Mouse (Mus musculus) cerebellum, adult 2 months (tissue): ENCODE data around the gene Cdh24.

Experiments
- CTCF ChIP-seq: fragments of 200-500 bp; IDR thresholded peaks from 2 replicates; pipeline ENCODE4 v1.5.1; 2011; ENCODE audit warnings: low read depth, mild to moderate bottlenecking, control low read depth, low read length, moderate library complexity, borderline replicate concordance; ENCODE audit not compliant: insufficient read depth
- POLR2A ChIP-seq: fragments of 200-500 bp; IDR thresholded peaks from 2 replicates; pipeline ENCODE4 v1.6.1; 2011; ENCODE audit warnings: low read length, control low read depth, borderline replicate concordance; ENCODE audit not compliant: insufficient read depth

DNA sequence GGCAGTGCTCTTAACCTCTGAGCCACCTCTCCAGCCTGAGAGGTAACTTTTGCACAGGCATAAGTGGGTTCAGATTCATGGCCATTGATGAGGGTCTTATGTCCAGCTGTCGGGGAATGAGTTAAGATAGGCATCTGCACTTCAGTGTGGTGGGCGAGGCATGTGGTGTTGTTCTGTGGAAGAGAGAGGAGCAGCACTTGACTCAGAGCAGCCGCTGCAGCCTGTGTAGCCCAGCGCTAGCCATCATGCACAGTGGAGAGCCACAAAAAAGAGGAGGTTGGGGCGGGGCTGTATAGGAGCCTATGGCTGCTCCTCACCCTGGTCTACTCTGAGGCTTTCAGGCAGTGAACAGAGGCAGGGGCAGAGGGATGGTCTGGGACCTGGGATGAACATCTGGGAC lies 13.1 kb downstream of the Cdh24 start:
- TF ChIP-seq CTCF (no peak), POLR2A (no peak)
